Mouse (Mus musculus) adrenal gland, postnatal 14 days (tissue): ENCODE measurements around the gene Gm9736. TPM values are rescaled to one million over a fixed set of nuclear protein-coding genes. Genes with fewer than 3 reads are reported as not detected.
"Not testable (repeated sequence)": the region's sequence is repeated elsewhere in the genome, so short reads cannot be mapped to it uniquely, and the experiment has no call there.

ENCODE experiments used
- DNase-seq: peaks from one replicate; pipeline ENCODE4 v3.0.0; 2021; ENCODE audit warnings: mixed read lengths
- total RNA-seq: library from RNA; stranded (reverse); gene quantifications from 2 replicates; pipeline ENCODE4 v1.2.3, GENCODE M21; 2021

Gene Gm9736
- total RNA-seq, 1 experiment from 2014 or later: not detected

DNA sequence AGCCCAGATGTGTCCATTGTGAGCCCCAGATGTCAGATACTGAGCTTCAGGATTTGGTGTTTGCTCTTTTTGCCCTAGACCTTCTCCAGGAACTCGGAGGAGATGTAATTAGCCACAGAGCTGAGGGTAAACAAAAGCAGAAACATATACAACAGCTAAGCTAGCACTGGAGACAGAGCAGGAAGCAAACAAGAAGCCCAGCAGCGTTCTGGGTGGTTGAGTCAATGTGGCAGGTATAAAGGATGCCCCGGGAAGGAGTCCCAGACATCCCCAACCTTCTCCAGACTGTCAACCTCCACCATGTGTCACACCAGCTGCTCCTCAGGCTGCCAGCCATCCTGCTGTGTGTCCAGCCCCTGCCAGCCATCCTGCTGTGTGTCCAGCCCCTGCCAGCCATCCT, 25.0 kb downstream of the Gm9736 start, which contains the start of gene Gm10100:
Gene Gm10100 (plus strand): TSS at position 301 of the 400 bp plus-strand sequence.
- no peak for DNase-seq

DNA sequence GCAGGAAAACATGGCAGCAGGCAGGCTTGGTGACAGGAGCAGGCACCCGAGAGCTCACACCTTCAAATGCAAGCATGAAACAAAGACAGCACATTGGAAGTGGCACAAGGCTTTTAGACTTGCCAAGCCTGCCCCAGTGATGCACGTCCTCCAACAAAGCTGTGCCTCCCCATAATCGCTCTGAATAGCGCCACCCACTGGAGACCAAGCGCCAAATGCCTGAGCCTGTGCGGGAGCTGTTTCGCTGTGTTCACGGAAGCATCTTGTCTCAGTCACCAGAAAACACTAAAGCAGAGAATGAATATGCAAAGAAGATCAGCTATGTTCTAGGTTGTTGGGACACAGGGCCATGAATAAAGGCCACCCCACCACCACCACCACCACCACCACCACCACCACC, 26.3 kb downstream of the Gm9736 start:
- DNase-seq: peak; percentile 14

DNA sequence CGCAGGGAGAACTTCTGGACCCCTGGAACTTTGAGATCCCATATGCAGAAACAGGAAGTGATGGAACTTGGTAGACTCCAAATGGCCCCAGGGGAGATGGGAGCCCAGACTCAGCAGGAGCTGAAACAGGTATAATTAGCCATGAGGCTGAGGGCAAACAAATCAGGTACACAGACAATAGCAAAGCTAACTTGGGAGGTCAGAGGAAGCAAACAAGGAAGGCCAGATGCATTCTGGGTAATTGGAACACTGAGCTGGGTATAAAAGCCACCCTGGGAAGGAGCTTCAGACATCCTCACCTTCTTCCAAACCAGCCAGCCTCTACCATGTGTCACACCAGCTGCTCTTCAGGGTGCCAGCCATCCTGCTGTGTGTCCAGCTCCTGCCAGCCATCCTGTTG, 30.9 kb downstream of the Gm9736 start, which contains the start of gene Krtap12-1:
Gene Krtap12-1 (plus strand): TSS at position 301 of the 400 bp plus-strand sequence.
- not testable (repeated sequence) for DNase-seq

DNA sequence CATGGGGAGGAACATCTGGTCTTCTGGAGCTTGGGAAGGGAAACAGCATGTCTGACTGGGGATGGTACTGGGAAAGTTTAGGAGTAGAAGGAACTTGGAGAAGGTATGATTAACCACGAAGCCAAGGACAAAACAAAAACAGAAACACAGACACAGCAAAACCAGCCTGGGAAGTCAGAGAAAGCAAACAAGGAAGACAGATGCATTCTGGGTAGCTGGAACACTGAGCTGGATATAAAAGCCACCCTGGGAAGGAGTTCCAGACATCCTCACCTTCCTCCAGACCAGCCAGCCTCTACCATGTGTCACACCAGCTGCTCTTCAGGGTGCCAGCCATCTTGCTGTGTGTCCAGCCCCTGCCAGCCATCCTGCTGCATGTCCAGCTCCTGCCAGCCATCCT, 35.6 kb downstream of the Gm9736 start, which contains the start of gene Gm10142:
Gene Gm10142 (plus strand): TSS at position 301 of the 400 bp plus-strand sequence.
- no peak for DNase-seq

DNA sequence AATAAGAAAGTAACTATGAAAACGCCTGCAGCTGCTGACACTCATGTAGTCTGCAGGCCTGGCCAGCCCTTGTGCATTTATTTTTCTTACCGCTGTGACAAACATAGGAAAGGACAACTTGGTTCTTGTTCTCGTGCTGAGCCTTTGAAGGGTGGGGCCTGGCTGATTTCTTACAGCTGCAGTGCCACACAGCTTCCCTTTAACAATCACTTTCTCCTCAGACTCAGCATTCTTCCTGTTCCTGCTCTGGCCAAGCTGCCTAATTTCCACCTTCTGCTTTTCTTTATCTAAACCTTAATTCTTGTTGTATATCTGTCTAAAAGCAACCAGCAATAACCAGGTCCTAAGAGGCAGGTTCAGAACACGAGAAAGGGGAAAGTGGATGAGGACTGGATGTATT, 37.4 kb downstream of the Gm9736 start:
- no peak for DNase-seq

DNA sequence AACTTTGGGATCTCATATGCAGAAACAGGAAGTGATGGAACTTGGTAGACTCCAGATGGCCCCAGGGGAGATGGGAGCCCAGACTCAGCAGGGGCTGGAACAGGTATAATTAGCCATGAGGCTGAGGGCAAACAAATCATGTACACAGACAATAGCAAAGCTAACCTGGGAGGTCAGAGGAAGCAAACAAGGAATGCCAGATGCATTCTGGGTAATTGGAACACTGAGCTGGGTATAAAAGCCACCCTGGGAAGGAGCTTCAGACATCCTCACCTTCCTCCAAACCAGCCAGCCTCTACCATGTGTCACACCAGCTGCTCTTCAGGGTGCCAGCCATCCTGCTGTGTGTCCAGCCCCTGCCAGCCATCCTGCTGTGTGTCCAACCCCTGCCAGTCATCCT, 40.0 kb downstream of the Gm9736 start, which contains the start of gene Gm10024:
Gene Gm10024 (plus strand): TSS at position 301 of the 400 bp plus-strand sequence.
- DNase-seq: not testable (repeated sequence)

DNA sequence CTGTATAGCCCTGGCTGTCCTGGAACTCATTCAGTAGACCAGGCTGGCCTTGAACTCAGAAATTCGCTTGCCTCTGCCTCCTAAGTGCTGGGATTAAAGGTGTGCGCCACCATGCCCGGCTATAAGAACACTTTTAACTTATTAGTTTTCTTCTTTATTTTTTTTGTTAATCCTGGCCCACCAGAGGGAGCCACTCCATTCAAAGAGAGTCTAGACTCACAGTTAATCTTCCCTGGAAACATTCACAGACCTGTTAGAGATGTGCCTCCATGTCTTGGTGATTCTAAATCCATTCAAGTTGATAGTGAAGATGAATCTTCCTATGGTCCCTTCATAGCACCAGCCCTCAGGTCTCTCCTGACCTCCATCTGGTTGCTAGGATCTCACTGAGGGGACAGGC, 41.3 kb downstream of the Gm9736 start:
- no peak for DNase-seq

DNA sequence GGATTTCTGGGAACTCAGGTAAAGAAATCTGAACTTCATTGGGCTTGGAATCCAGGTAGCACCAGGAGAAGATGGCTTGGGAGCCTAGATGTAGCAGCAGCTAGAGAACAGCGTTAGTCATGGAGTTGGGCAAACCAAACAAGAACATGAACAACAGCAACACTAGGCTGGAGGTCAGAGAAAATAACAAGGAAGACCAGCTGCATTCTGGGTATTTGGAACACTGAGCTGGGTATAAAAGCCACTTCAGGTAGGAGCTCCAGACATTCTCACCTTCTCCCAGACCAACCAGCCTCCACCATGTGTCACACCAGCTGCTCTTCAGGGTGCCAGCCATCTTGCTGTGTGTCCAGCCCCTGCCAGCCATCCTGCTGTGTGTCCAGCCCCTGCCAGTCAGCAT, 44.8 kb downstream of the Gm9736 start, which contains the start of gene Gm10272:
Gene Gm10272 (plus strand): TSS at position 301 of the 400 bp plus-strand sequence.
- no peak for DNase-seq

Other genes with a start within 250 kb of the Gm9736 start
- 21.6 and 27.2 TPM in 2 replicates for gene Fam207a, start 235.6 kb downstream of the Gm9736 start, total RNA-seq
- gene Itgb2, start 221.1 kb downstream of the Gm9736 start, total RNA-seq: 5.8 and 16.0 TPM in 2 replicates
- gene Pttg1ip, start 169.6 kb downstream of the Gm9736 start, total RNA-seq: 168 and 172 TPM in 2 replicates
- 93.0 and 111 TPM in 2 replicates for gene Sumo3, start 145.3 kb downstream of the Gm9736 start, total RNA-seq
- 23.6 and 31.5 TPM in 2 replicates for gene Gm49325, start 145.2 kb downstream of the Gm9736 start, total RNA-seq
- gene Ube2g2, start 129.1 kb downstream of the Gm9736 start, total RNA-seq: 49.8 and 50.2 TPM in 2 replicates
- 0.41 TPM in 1 of 2 replicates, not detected in the other for gene Tspear, start 64.8 kb downstream of the Gm9736 start, total RNA-seq
- not detected in 2 replicates for gene Gm19402, start 60.6 kb downstream of the Gm9736 start, total RNA-seq
- gene Gm9508, start 54.1 kb downstream of the Gm9736 start, total RNA-seq: not detected in 2 replicates
- gene Gm10272, start 44.7 kb downstream of the Gm9736 start, total RNA-seq: not detected in 2 replicates
- gene Gm10024, start 39.9 kb downstream of the Gm9736 start, total RNA-seq: not detected in 2 replicates
- not detected in 2 replicates for gene Gm10142, start 35.5 kb downstream of the Gm9736 start, total RNA-seq
- not detected in 2 replicates for gene Krtap12-1, start 30.8 kb downstream of the Gm9736 start, total RNA-seq
- not detected in 2 replicates for gene Gm10100, start 24.9 kb downstream of the Gm9736 start, total RNA-seq
- not detected in 2 replicates for gene Gm18596, start 8.7 kb downstream of the Gm9736 start, total RNA-seq
- not detected in 2 replicates for gene Gm3233, start 8.3 kb upstream of the Gm9736 start, total RNA-seq
- not detected in 2 replicates for gene Gm3238, start 20.0 kb upstream of the Gm9736 start, total RNA-seq
- gene Gm7138, start 25.6 kb upstream of the Gm9736 start, total RNA-seq: not detected in 2 replicates
- gene Gm3250, start 31.2 kb upstream of the Gm9736 start, total RNA-seq: not detected in 2 replicates
- not detected in 2 replicates for gene Gm7137, start 36.8 kb upstream of the Gm9736 start, total RNA-seq
- gene Gm9639, start 43.7 kb upstream of the Gm9736 start, total RNA-seq: not detected in 2 replicates
- not detected in 2 replicates for gene Gm19668, start 47.8 kb upstream of the Gm9736 start, total RNA-seq
- gene Gm9507, start 60.5 kb upstream of the Gm9736 start, total RNA-seq: not detected in 2 replicates
- gene Gm2696, start 63.3 kb upstream of the Gm9736 start, total RNA-seq: not detected in 2 replicates
- gene Krtap10-4, start 75.7 kb upstream of the Gm9736 start, total RNA-seq: not detected in 2 replicates
- gene Krtap10-10, start 84.6 kb upstream of the Gm9736 start, total RNA-seq: not detected in 2 replicates
- gene Gm36176, start 95.4 kb upstream of the Gm9736 start, total RNA-seq: not detected in 2 replicates
- not detected in 2 replicates for gene Gm10318, start 101.5 kb upstream of the Gm9736 start, total RNA-seq
- gene Gm3285, start 110.6 kb upstream of the Gm9736 start, total RNA-seq: not detected in 2 replicates
- 7.6 and 14.0 TPM in 2 replicates for gene Lrrc3, start 151.2 kb upstream of the Gm9736 start, total RNA-seq
- gene Trpm2, start 219.2 kb upstream of the Gm9736 start, total RNA-seq: 2.4 and 4.8 TPM in 2 replicates
- gene 1810043G02Rik, start 227.2 kb upstream of the Gm9736 start, total RNA-seq: 15.4 and 17.5 TPM in 2 replicates